Mouse (Mus musculus): Measurements from ENCODE around the gene Nthl1.
"Not testable (repeated sequence)": the region's sequence is repeated elsewhere in the genome, so short reads cannot be mapped to it uniquely, and the experiment has no call there.

DNA sequence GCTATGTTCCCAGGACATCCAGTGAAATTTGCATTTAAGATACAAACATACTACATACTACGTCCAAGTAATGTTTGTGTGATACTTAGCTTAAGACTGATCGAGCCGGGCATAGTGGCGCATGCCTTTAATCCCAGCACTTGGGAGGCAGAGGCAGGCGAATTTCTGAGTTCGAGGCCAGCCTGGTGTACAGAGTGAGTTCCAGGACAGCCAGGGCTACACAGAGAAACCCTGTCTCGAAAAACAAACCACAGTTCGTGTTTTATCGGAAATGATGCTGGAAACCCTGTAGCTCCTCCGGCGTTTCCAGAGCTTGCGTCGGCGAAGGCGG lies 36.7 kb downstream of the Nthl1 start:
- TF ChIP-seq MYOD1 (IDR thresholded peaks at IDR 0.05; ENCODE audit: control insufficient read depth, insufficient read length, low read depth); MYOG (IDR thresholded peaks at IDR 0.05; ENCODE audit: control insufficient read depth, extremely low read depth, insufficient read length); MAX (IDR thresholded peaks at IDR 0.05); USF1 (IDR thresholded peaks at IDR 0.05; ENCODE audit: low read depth); CTCF (IDR thresholded peaks at IDR 0.05; ENCODE audit: control insufficient read depth, insufficient read depth, insufficient read length); CEBPB (IDR thresholded peaks at IDR 0.05; ENCODE audit: low read depth): not testable (repeated sequence)

Measured in C2C12 (cell line).